Mouse (Mus musculus) testis, adult 2 months (tissue): ENCODE measurements at regions not wholly inside any gene's neighbourhood (a gene's known extent, or its start where the extent isn't known, plus 50 kb on each side); places are given as distances from the start of the nearest gene placed in this dataset.

Experiments used
- H3K27ac ChIP-seq: fragments of 200-500 bp; 2 replicates; pipeline ENCODE4 v1.5.1; 2012; ENCODE audit warnings: low read depth, low read length; ENCODE audit not compliant: control insufficient read depth, insufficient read depth
- H3K27me3 ChIP-seq: fragments of 200-500 bp; 2 replicates; pipeline ENCODE4 v1.6.1; 2012; ENCODE audit warnings: mild to moderate bottlenecking, low read length, moderate library complexity; ENCODE audit not compliant: control insufficient read depth, insufficient read depth
- H3K36me3 ChIP-seq: fragments of 200-500 bp; 2 replicates; pipeline ENCODE4 v1.6.1; 2012; ENCODE audit warnings: mild to moderate bottlenecking, low read length; ENCODE audit not compliant: control insufficient read depth, insufficient read depth
- H3K4me1 ChIP-seq: fragments of 200-500 bp; 2 replicates; pipeline ENCODE4 v1.6.1; 2012; ENCODE audit warnings: low read length; ENCODE audit not compliant: control insufficient read depth, insufficient read depth
- H3K4me3 ChIP-seq: fragments of 200-500 bp; 2 replicates; pipeline ENCODE4 v1.5.1; 2012; ENCODE audit warnings: low read depth, mild to moderate bottlenecking, low read length, moderate library complexity, mixed read lengths; ENCODE audit not compliant: control insufficient read depth
- CTCF ChIP-seq: fragments of 200-500 bp; IDR thresholded peaks from 2 replicates; pipeline ENCODE4 v1.5.1; 2012; ENCODE audit warnings: low read depth, mild to moderate bottlenecking, inconsistent platforms, low read length, moderate library complexity; ENCODE audit not compliant: control insufficient read depth, insufficient read depth, insufficient replicate concordance
- POLR2A ChIP-seq: fragments of 200-500 bp; IDR thresholded peaks from 2 replicates; pipeline ENCODE4 v1.6.1; 2012; ENCODE audit warnings: low read depth, mild to moderate bottlenecking, inconsistent platforms, low read length, moderate library complexity; ENCODE audit not compliant: control insufficient read depth

DNA sequence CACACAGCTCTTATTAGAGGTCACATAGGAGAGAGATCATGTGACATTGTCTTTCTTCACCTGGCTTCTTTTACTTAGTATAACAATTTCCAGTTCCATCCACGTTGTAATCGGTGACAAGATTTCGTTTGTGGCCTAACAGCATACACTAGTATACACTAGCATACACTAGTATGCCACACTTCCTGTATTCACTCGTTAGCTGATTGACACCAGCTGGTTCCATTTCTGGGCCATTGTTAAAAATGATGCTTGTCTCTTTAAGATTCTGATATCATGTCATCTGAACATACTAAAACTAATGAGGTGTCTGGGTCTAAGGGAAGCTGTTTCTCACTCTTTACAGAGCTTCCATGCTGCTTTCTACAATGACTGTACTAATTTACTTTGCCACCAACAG is 713.3 kb downstream of the Pdcd6ip start:
- Histone ChIP-seq H3K27me3 (no peaks in the 10 kb centered on the region), H3K27ac (no peak overlapping the region), H3K4me1 (no peaks in the 10 kb centered on the region), H3K36me3 (no peaks in the 10 kb centered on the region), H3K4me3 (no peak overlapping the region)
- TF ChIP-seq CTCF: no peak
- no peak for TF ChIP-seq POLR2A

DNA sequence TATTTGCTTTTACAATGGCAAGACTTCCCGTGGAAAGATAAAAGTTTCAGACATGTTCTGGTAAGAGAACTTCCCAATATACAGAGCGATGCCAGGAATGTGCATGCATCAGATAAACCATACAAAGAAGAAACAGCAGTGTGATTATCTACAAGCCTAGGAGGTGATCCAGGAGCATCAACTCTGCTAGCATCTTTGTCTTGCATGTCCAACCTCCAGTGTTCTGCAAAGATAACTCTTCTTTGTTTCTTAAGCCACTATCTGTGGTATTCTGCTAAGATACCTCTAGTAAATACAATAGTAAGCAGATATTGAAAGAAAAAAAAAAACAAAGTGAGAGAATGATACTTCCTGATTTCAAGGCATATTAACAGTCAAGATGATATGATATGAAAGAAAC is 714.4 kb downstream of the Pdcd6ip start:
- Histone ChIP-seq H3K27ac (no peak overlapping the region), H3K4me1 (no peaks in the 10 kb centered on the region), H3K4me3 (no peak overlapping the region), H3K27me3 (no peaks in the 10 kb centered on the region), H3K36me3 (no peaks in the 10 kb centered on the region)
- TF ChIP-seq CTCF (no peak), POLR2A (no peak)

DNA sequence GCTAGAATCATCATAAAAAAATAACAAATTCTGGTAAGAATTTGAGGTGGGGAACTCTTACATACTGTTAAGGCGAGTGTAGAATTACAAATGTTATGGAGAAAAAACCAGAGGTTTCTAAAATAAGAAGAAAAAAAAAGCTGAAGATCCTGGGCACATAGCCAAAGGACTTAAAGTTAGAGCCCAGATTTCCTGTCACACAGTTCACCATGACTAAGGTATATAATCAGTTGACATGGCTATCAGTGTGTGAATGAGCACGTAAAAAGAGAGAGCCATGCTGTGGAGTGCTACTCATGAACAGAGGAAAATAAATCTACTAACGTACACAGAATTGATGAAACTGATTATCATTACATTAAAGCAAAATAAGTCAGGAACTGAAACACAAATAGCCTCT is 715.1 kb downstream of the Pdcd6ip start:
- Histone ChIP-seq H3K4me3 (no peak overlapping the region), H3K27ac (no peak overlapping the region), H3K27me3 (no peaks in the 10 kb centered on the region), H3K36me3 (no peaks in the 10 kb centered on the region), H3K4me1 (no peaks in the 10 kb centered on the region)
- TF ChIP-seq POLR2A (no peak), CTCF (no peak)

DNA sequence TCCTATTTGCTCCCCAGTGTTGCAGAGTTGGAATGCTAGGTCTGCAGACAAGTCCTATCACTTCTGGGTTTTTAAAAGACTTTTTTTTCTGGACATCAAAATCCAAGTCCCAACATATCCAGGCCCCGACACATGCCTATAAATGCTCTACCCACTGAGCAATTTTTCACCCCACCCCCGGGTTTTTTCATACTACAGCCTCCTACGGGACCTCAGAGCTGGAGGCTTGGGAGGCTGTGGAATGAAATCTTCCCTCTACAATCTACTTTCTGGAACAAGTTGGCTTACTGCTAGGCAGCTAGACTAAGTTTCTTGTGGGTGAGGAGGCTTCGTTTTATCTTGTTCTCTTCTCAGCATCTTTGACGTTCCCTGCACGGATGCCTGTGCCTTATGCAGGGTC is 724.7 kb downstream of the Pdcd6ip start:
- H3K4me1 ChIP-seq: no peaks in the 10 kb centered on the region
- no peaks in the 10 kb centered on the region for H3K27me3 ChIP-seq
- H3K36me3 ChIP-seq: no peaks in the 10 kb centered on the region
- no peak for TF ChIP-seq POLR2A
- no peak for TF ChIP-seq CTCF
- H3K4me3 ChIP-seq: no peak overlapping the region
- H3K27ac ChIP-seq: no peak overlapping the region

DNA sequence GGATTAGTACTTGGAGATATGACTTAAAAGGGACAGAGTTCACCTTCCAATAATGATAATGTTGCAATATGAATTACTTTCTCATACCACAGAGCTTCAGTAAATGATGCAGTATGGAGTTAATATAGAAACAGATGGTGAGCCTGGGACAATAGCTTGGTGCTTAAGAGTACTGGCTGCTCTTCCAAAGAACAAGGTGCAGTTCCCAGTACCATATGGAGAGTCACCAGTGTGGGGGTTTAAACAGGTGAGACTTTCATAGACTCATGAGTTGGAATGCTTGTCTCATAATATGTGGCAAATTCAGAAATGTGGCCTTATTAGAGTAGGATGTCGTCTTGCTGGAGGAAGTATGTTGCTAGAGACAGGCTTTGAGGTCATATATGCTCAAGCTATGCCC is 715.8 kb upstream of the Arpp21 start:
- no peaks in the 10 kb centered on the region for H3K27me3 ChIP-seq
- H3K27ac ChIP-seq: no peak overlapping the region
- no peaks in the 10 kb centered on the region for H3K4me1 ChIP-seq
- H3K4me3 ChIP-seq: no peak overlapping the region
- no peaks in the 10 kb centered on the region for H3K36me3 ChIP-seq
- no peak for TF ChIP-seq POLR2A
- no peak for TF ChIP-seq CTCF

DNA sequence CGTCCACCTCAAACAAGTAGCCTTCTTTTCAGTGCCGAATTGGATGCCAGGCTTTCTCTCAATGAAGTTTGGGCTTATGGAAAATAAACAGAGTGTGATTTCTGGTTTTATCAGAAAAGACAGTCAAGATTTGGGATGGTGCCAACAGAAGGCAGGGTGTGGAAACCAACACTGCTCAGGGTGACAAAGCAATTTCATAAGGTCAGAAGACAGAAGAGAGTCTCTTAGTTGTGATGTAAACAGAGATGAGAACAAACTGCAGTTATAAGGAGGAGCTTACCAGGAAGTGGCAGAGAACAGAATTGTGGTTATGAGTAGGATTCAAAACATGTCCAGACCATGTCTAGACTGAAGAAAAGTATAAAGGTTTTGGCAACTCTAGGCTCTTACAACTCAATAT is 714.3 kb upstream of the Arpp21 start:
- Histone ChIP-seq H3K27me3 (no peaks in the 10 kb centered on the region), H3K4me1 (no peaks in the 10 kb centered on the region), H3K4me3 (no peak overlapping the region), H3K36me3 (no peaks in the 10 kb centered on the region), H3K27ac (no peak overlapping the region)
- TF ChIP-seq POLR2A (no peak), CTCF (no peak)

DNA sequence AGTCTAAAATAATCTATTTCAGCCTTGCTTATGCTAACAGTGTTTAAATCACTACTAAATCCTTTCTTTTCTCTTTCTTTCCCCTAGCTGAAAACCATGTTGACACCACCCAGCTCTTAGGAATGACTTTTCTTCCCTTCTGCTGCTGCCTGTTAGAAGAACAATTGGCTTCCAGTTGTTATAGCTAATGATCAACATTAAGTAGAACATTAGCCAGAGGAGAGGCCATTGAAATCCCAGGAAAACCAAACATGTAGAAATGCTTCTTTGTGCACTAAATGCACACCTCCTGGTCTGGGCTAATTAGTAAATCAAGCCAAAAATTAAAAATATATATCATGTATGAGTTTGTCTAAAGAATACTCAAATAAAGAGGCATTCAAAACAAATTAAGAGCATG is 703.0 kb upstream of the Arpp21 start:
- Histone ChIP-seq H3K27me3 (no peaks in the 10 kb centered on the region), H3K4me3 (no peak overlapping the region)
- no peak for TF ChIP-seq CTCF
- TF ChIP-seq POLR2A: no peak

More for the DNA sequence above, 703.0 kb upstream of the Arpp21 start:
- Histone ChIP-seq H3K36me3 (no peaks in the 10 kb centered on the region), H3K27ac (no peak overlapping the region), H3K4me1 (no peaks in the 10 kb centered on the region)
